Mouse (Mus musculus) liver, embryonic 14.5 days (tissue): Measurements from ENCODE around the gene Fhod1. TPM values are rescaled to one million over a fixed set of nuclear protein-coding genes. Genes with fewer than 3 reads are reported as not detected.

Experiments
- ATAC-seq: fragments of 200-750 bp; cut with Nextera tagmentation; 2 replicates; pipeline ENCODE4 v1.8.0; 2017; ENCODE audit warnings: moderate number of reproducible peaks, mild to moderate bottlenecking, moderate library complexity; ENCODE audit not compliant: insufficient read depth
- DNase-seq, 3 experiments: peaks; one replicate each; pipeline ENCODE4 v3.0.0-alpha.2; 2012 to 2013; ENCODE audit warnings: low read depth in 3 of 3, low spot score in 3 of 3
- H3K27ac ChIP-seq: fragments of 300-500 bp; sonication (generic); 2 replicates; pipeline ENCODE4 v1.5.1; 2014; ENCODE audit warnings: moderate library complexity, mild to moderate bottlenecking, control low read depth, inconsistent platforms
- H3K27me3 ChIP-seq: fragments of 300-500 bp; sonication (generic); 2 replicates; pipeline ENCODE4 v1.6.1; 2014; ENCODE audit warnings: mild to moderate bottlenecking, low read length, moderate library complexity; ENCODE audit not compliant: control insufficient read depth, insufficient read depth
- H3K36me3 ChIP-seq: fragments of 300-500 bp; sonication (generic); replicated peaks from 2 replicates; pipeline ENCODE4 v1.6.1; 2014; ENCODE audit warnings: low read depth; ENCODE audit not compliant: control insufficient read depth, insufficient read depth
- H3K4me1 ChIP-seq, 2 experiments: fragments of 200-500 bp in 1 of 2; fragments of 300-500 bp in 1 of 2; sonication (generic) in 1 of 2; replicated peaks; 2 replicates each; pipeline ENCODE4 v1.6.1; 2012 to 2014; ENCODE audit warnings: antibody characterized with exemption in 1 of 2, inconsistent platforms in 1 of 2, low read length in 1 of 2; ENCODE audit not compliant: control insufficient read depth in 2 of 2, insufficient read depth in 2 of 2
- H3K4me2 ChIP-seq: fragments of 300-500 bp; sonication (generic); 2 replicates; pipeline ENCODE4 v1.6.1; 2014; ENCODE audit warnings: low read depth, mild to moderate bottlenecking, control low read depth, moderate library complexity
- H3K4me3 ChIP-seq, 2 experiments: fragments of 200-500 bp in 1 of 2; fragments of 300-500 bp in 1 of 2; sonication (generic) in 1 of 2; 2 replicates each; pipeline ENCODE4 v1.5.1; 2012 to 2014; ENCODE audit warnings: low read depth in 2 of 2, low read length in 2 of 2, mild to moderate bottlenecking in 2 of 2, control low read depth in 1 of 2, inconsistent platforms in 1 of 2, moderate library complexity in 1 of 2; ENCODE audit not compliant: insufficient read depth in 1 of 2
- H3K9ac ChIP-seq: fragments of 300-500 bp; sonication (generic); replicated peaks from 2 replicates; pipeline ENCODE4 v1.6.1; 2014; ENCODE audit warnings: mild to moderate bottlenecking, control low read depth, moderate library complexity
- H3K9me3 ChIP-seq: fragments of 300-500 bp; sonication (generic); 2 replicates; pipeline ENCODE4 v1.6.1; 2016; ENCODE audit warnings: low read length, mixed read lengths; ENCODE audit not compliant: control insufficient read depth
- CTCF ChIP-seq: IDR thresholded peaks from 2 replicates; pipeline ENCODE4 v1.5.1; 2016; ENCODE audit warnings: antibody characterized with exemption, low read depth, control low read depth
- EP300 ChIP-seq: IDR thresholded peaks from 2 replicates; pipeline ENCODE4 v1.6.1; 2016; ENCODE audit warnings: antibody characterized with exemption, low read depth
- WGBS: fragments of 180-500 bp; shearing (Covaris S2); extraction: QIAGEN DNeasy Blood & Tissue Kit; methylation state at CpG from one replicate; pipeline ENCODE4 v1.1.7; 2014; ENCODE audit not compliant: insufficient replicate concordance; 5-methylcytosine and 5-hydroxymethylcytosine counted together
- polyA plus RNA-seq, 2 experiments: library from polyadenylated mRNA; depleted of rRNA in 1 of 2; stranded (reverse) in 1 of 2; unstranded in 1 of 2; fragments of >200 nt; fragmentation: Nextera tagmentation in 1 of 2; extraction: Ambion mirVana in 1 of 2; gene quantifications; 2 replicates each; pipeline versions ENCODE4 v1.2.1 to v1.2.3; 2012 to 2014

The Fhod1 gene
- polyA plus RNA-seq, 2 experiments: 0.42 to 4.4 TPM

GRCm38 (mm10) chr8:105336373-105337130 lies 11.2 kb downstream of the Fhod1 start:
- ATAC-seq (no peak; the same call in 1 of the 2 replicates), DNase-seq (no peak)
- Histone ChIP-seq H3K36me3 (no peaks in the 10 kb centered on the region), H3K27me3 (no peaks in the 10 kb centered on the region), H3K9me3 (no peaks in the 10 kb centered on the region), H3K27ac (no peak overlapping the region), H3K4me2 (no peak overlapping the region), H3K4me3 (no peak overlapping the region), H3K4me1 (peaks cover 7 to 15% of the 10 kb centered on the region in 2 experiments), H3K9ac (no peak overlapping the region)
- whole genome bisulfite sequencing: 85% methylated on average over 32 of the region's 32 CpGs
- TF ChIP-seq CTCF: no peak
- TF ChIP-seq EP300: no peak

GRCm38 (mm10) chr8:105332523-105332922 lies 15.2 kb downstream of the Fhod1 start:
- ATAC-seq (no peak), DNase-seq (no peak)
- Histone ChIP-seq H3K4me3 (no peak overlapping the region), H3K9me3 (no peaks in the 10 kb centered on the region), H3K4me1 (peaks cover 0 to under 1% of the 10 kb centered on the region in 2 experiments; a peak in 2 of 4 replicates), H3K9ac (no peak overlapping the region), H3K27me3 (no peaks in the 10 kb centered on the region), H3K27ac (no peak overlapping the region), H3K36me3 (peaks cover 28% of the 10 kb centered on the region), H3K4me2 (no peak overlapping the region)
- WGBS: 64% methylated on average over 2 of the region's 2 CpGs
- TF ChIP-seq EP300 (no peak), CTCF (no peak)

GRCm38 (mm10) chr8:105331931-105332330 lies 15.8 kb downstream of the Fhod1 start:
- TF ChIP-seq CTCF: no peak
- TF ChIP-seq EP300: no peak
- no peaks in the 10 kb centered on the region for H3K9me3 ChIP-seq
- WGBS: 88% methylated on average over 9 of the region's 9 CpGs
- H3K36me3 ChIP-seq: peaks cover 28% of the 10 kb centered on the region
- no peak overlapping the region for H3K27ac ChIP-seq
- DNase-seq (no peak), ATAC-seq (no peak)
- H3K4me3 ChIP-seq: no peak overlapping the region
- H3K9ac ChIP-seq: no peak overlapping the region
- H3K4me2 ChIP-seq: no peak overlapping the region
- H3K27me3 ChIP-seq: no peaks in the 10 kb centered on the region
- peaks cover 0 to 3% of the 10 kb centered on the region in 2 experiments; a peak in 2 of 4 replicates for H3K4me1 ChIP-seq

- ATAC-seq: no peak
- no peaks in the 10 kb centered on the region for H3K9me3 ChIP-seq
- no peaks in the 10 kb centered on the region for H3K27me3 ChIP-seq
- no peak overlapping the region for H3K9ac ChIP-seq
- TF ChIP-seq CTCF (no peak), EP300 (no peak)
- 93% methylated on average over 22 of the region's 22 CpGs for WGBS
- H3K27ac ChIP-seq: no peak overlapping the region
- no peak overlapping the region for H3K4me3 ChIP-seq
- H3K4me2 ChIP-seq: no peak overlapping the region
- H3K36me3 ChIP-seq: peaks cover 28% of the 10 kb centered on the region
- DNase-seq: no peak
- H3K4me1 ChIP-seq: peaks cover 0 to 3% of the 10 kb centered on the region in 2 experiments; a peak in 2 of 4 replicates
These were observed 16.3 kb downstream of the Fhod1 start for GRCm38 (mm10) chr8:105331469-105331868.

GRCm38 (mm10) chr8:105330325-105330724 lies 17.4 kb downstream of the Fhod1 start:
- TF ChIP-seq CTCF: no peak
- no peak for TF ChIP-seq EP300
- DNase-seq: no peak
- peaks cover under 1 to 6% of the 10 kb centered on the region in 2 experiments for H3K4me1 ChIP-seq
- H3K4me2 ChIP-seq: no peak overlapping the region
- no peaks in the 10 kb centered on the region for H3K9me3 ChIP-seq
- no peaks in the 10 kb centered on the region for H3K27me3 ChIP-seq
- H3K9ac ChIP-seq: no peak overlapping the region
- 89% methylated on average over 12 of the region's 12 CpGs for WGBS
- H3K4me3 ChIP-seq: no peak overlapping the region
- ATAC-seq: no peak
- H3K36me3 ChIP-seq: peaks cover 28% of the 10 kb centered on the region
- no peak overlapping the region for H3K27ac ChIP-seq
